Mouse (Mus musculus): ENCODE results near the gene Sox5. TPM values are rescaled to one million over a fixed set of nuclear protein-coding genes. Genes with fewer than 3 reads are reported as not detected.

Gene Sox5
- polyA plus RNA-seq, 2 experiments = 1.6 to 1.7 TPM

DNA sequence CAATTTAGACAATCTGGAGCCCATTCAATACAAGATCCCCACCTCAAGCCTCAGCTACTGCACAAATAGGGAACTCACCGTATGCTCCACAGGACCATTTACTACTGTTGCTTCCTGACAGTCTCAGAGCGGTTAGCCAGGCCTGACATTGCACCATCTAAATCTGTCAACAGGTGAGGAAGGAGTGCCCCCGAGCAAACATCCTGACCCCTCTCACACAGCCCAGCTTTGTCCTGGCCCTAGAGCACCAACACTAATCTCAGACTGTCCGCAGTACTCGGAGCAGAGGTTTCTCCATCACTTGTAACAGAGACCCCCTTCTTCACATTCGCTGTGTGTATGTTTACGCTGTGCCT, 482.3 kb downstream of the Sox5 start:
- no peak overlapping the region for H3K4me2 ChIP-seq (ENCODE audit: low read depth)
- DNase-seq (ENCODE audit: low read depth in 3 of 3, low spot score in 3 of 3) (no peak), ATAC-seq (ENCODE audit: insufficient read depth) (no peak)
- no peaks in the 10 kb centered on the region for H3K9me3 ChIP-seq (ENCODE audit: control insufficient read depth, low read length)
- 51% methylated on average over 7 of the region's 7 CpGs for WGBS (ENCODE audit: insufficient replicate concordance)
- H3K4me3 ChIP-seq (ENCODE audit: insufficient read depth in 1 of 2, low read depth in 2 of 2, low read length in 2 of 2) = no peak overlapping the region
- TF ChIP-seq EP300 (IDR thresholded peaks at IDR 0.05; ENCODE audit: low read depth) (no peak), CTCF (IDR thresholded peaks at IDR 0.05; ENCODE audit: low read depth) (no peak)
- no peaks in the 10 kb centered on the region for H3K36me3 ChIP-seq (replicated peaks; ENCODE audit: control insufficient read depth, insufficient read depth, low read depth)
- no peaks in the 10 kb centered on the region for H3K27me3 ChIP-seq (ENCODE audit: control insufficient read depth, insufficient read depth, low read length)
- no peak overlapping the region for H3K9ac ChIP-seq (replicated peaks)
- H3K4me1 ChIP-seq (replicated peaks; ENCODE audit: control insufficient read depth in 2 of 2, insufficient read depth in 2 of 2, low read length in 1 of 2) = 0 out of 4 replicates have a peak, but pooled peaks cover 0 to 4% of the 10 kb centered on the region in 2 experiments
- no peak overlapping the region for H3K27ac ChIP-seq

DNA sequence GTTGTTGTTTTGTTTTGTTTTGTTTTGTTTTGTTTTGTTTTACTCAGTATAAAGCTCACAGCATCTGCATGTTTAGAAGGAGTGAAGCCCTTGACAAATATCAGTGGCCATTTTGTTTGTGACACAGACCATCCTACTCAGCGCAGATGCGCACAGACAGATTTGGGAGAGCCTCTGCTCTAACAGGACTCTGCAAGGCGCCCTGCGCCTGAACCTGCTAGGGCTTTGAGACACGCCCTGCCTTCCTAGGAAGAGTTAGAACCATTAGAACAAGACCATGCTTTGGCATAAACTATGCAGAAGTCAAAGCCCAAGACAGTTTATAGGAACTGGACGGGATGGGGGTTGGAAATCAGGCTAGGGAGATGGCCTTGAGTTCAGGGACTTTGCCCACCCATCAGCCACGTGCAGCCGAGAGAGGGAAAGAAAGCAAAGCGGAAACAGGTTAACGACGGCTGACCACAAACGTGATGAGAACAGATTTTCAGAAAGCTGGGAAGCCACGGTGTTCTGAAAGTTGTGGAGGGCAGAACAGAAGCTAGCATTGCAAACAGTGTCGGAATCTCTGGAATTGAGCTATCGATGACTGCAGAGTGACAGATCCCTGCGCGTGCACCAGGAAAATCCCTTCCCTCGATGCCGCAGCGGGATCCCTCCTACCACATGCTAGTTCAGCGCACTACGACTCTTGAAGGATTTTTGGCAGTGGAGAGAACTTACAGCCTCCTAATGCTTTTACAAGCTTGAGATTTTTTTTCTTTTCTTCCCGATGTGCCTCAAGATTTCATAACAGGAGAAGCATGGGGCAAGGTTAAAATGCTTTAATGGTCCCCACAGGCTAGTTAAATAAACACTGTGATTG, 482.9 kb downstream of the Sox5 start:
- no peak overlapping the region for H3K4me2 ChIP-seq (ENCODE audit: low read depth)
- H3K4me3 ChIP-seq (ENCODE audit: insufficient read depth in 1 of 2, low read depth in 2 of 2, low read length in 2 of 2) = no peak overlapping the region
- no peaks in the 10 kb centered on the region for H3K36me3 ChIP-seq (replicated peaks; ENCODE audit: control insufficient read depth, insufficient read depth, low read depth)
- 0 out of 4 replicates have a peak, but pooled peaks cover 0 to 4% of the 10 kb centered on the region in 2 experiments for H3K4me1 ChIP-seq (replicated peaks; ENCODE audit: control insufficient read depth in 2 of 2, insufficient read depth in 2 of 2, low read length in 1 of 2)
- H3K9ac ChIP-seq (replicated peaks) = no peak overlapping the region
- H3K27ac ChIP-seq = no peak overlapping the region
- DNase-seq (ENCODE audit: low read depth in 3 of 3, low spot score in 3 of 3) (no peak), ATAC-seq (ENCODE audit: insufficient read depth) (no peak)
- WGBS (ENCODE audit: insufficient replicate concordance) = 70% methylated on average over 23 of the region's 23 CpGs
- no peaks in the 10 kb centered on the region for H3K27me3 ChIP-seq (ENCODE audit: control insufficient read depth, insufficient read depth, low read length)
- TF ChIP-seq EP300 (IDR thresholded peaks at IDR 0.05; ENCODE audit: low read depth) (no peak), CTCF (IDR thresholded peaks at IDR 0.05; ENCODE audit: low read depth) (no peak)
- H3K9me3 ChIP-seq (ENCODE audit: control insufficient read depth, low read length) = no peaks in the 10 kb centered on the region

GRCm38 (mm10) chr6:144297846-144298245, 483.9 kb downstream of the Sox5 start:
- Histone ChIP-seq H3K27me3 (ENCODE audit: control insufficient read depth, insufficient read depth, low read length) (no peaks in the 10 kb centered on the region), H3K4me2 (ENCODE audit: low read depth) (no peak overlapping the region), H3K4me1 (replicated peaks; ENCODE audit: control insufficient read depth in 2 of 2, insufficient read depth in 2 of 2, low read length in 1 of 2) (0 out of 4 replicates have a peak, but pooled peaks cover 0 to 4% of the 10 kb centered on the region in 2 experiments), H3K27ac (no peak overlapping the region), H3K4me3 (ENCODE audit: insufficient read depth in 1 of 2, low read depth in 2 of 2, low read length in 2 of 2) (no peak overlapping the region), H3K36me3 (replicated peaks; ENCODE audit: control insufficient read depth, insufficient read depth, low read depth) (no peaks in the 10 kb centered on the region), H3K9ac (replicated peaks) (no peak overlapping the region), H3K9me3 (ENCODE audit: control insufficient read depth, low read length) (no peaks in the 10 kb centered on the region)
- TF ChIP-seq EP300 (IDR thresholded peaks at IDR 0.05; ENCODE audit: low read depth) (no peak), CTCF (IDR thresholded peaks at IDR 0.05; ENCODE audit: low read depth) (no peak)
- WGBS (ENCODE audit: insufficient replicate concordance) = 52% methylated on average over 5 of the region's 5 CpGs
- no peak for ATAC-seq (ENCODE audit: insufficient read depth)
- DNase-seq (ENCODE audit: low read depth in 3 of 3, low spot score in 3 of 3) = no peak

GRCm38 (mm10) chr6:144297131-144297530, 484.6 kb downstream of the Sox5 start:
- WGBS (ENCODE audit: insufficient replicate concordance) = 42% methylated on average over 1 of the region's 1 CpGs
- no peak for TF ChIP-seq CTCF (IDR thresholded peaks at IDR 0.05; ENCODE audit: low read depth)
- TF ChIP-seq EP300 (IDR thresholded peaks at IDR 0.05; ENCODE audit: low read depth) = no peak
- Histone ChIP-seq H3K4me1 (replicated peaks; ENCODE audit: control insufficient read depth in 2 of 2, insufficient read depth in 2 of 2, low read length in 1 of 2) (0 out of 4 replicates have a peak, but pooled peaks cover 0 to 4% of the 10 kb centered on the region in 2 experiments), H3K9me3 (ENCODE audit: control insufficient read depth, low read length) (no peaks in the 10 kb centered on the region), H3K36me3 (replicated peaks; ENCODE audit: control insufficient read depth, insufficient read depth, low read depth) (no peaks in the 10 kb centered on the region), H3K27ac (no peak overlapping the region), H3K4me3 (ENCODE audit: insufficient read depth in 1 of 2, low read depth in 2 of 2, low read length in 2 of 2) (no peak overlapping the region), H3K4me2 (ENCODE audit: low read depth) (no peak overlapping the region), H3K9ac (replicated peaks) (no peak overlapping the region), H3K27me3 (ENCODE audit: control insufficient read depth, insufficient read depth, low read length) (no peaks in the 10 kb centered on the region)
- no peak for DNase-seq (ENCODE audit: low read depth in 3 of 3, low spot score in 3 of 3)
- ATAC-seq (ENCODE audit: insufficient read depth) = no peak

GRCm38 (mm10) chr6:144291526-144291925, 490.3 kb downstream of the Sox5 start:
- DNase-seq (ENCODE audit: low read depth in 3 of 3, low spot score in 3 of 3) (no peak), ATAC-seq (ENCODE audit: insufficient read depth) (no peak)
- Histone ChIP-seq H3K9me3 (ENCODE audit: control insufficient read depth, low read length) (no peaks in the 10 kb centered on the region), H3K27ac (no peak overlapping the region), H3K36me3 (replicated peaks; ENCODE audit: control insufficient read depth, insufficient read depth, low read depth) (no peaks in the 10 kb centered on the region), H3K4me3 (ENCODE audit: insufficient read depth in 1 of 2, low read depth in 2 of 2, low read length in 2 of 2) (no peak overlapping the region), H3K4me1 (replicated peaks; ENCODE audit: control insufficient read depth in 2 of 2, insufficient read depth in 2 of 2, low read length in 1 of 2) (no peaks in the 10 kb centered on the region), H3K9ac (replicated peaks) (no peak overlapping the region), H3K27me3 (ENCODE audit: control insufficient read depth, insufficient read depth, low read length) (no peaks in the 10 kb centered on the region), H3K4me2 (ENCODE audit: low read depth) (no peak overlapping the region)
- TF ChIP-seq CTCF (IDR thresholded peaks at IDR 0.05; ENCODE audit: low read depth) (no peak), EP300 (IDR thresholded peaks at IDR 0.05; ENCODE audit: low read depth) (no peak)
- WGBS (ENCODE audit: insufficient replicate concordance) = 61% methylated on average over 4 of the region's 4 CpGs

Data from liver, embryonic 14.5 days (tissue).